Mouse (Mus musculus) inflammation-experienced regulatory T-cells, adult 6 months (primary cell): ENCODE data around the gene Foxred1. TPM values are rescaled to one million over a fixed set of nuclear protein-coding genes. Genes with fewer than 3 reads are reported as not detected.

Experiments used
- ATAC-seq: one replicate; pipeline ENCODE4 v1.8.0; 2017
- polyA plus RNA-seq, 3 experiments: library from polyadenylated mRNA; unstranded; fragments of 100-300 nt; shearing (Covaris generic); gene quantifications; one replicate each; pipeline ENCODE4 v1.2.1; 2017

The Foxred1 gene
- 10 to 100 TPM; 22.1 to 33.3 (median 27.3) TPM for polyA plus RNA-seq

DNA sequence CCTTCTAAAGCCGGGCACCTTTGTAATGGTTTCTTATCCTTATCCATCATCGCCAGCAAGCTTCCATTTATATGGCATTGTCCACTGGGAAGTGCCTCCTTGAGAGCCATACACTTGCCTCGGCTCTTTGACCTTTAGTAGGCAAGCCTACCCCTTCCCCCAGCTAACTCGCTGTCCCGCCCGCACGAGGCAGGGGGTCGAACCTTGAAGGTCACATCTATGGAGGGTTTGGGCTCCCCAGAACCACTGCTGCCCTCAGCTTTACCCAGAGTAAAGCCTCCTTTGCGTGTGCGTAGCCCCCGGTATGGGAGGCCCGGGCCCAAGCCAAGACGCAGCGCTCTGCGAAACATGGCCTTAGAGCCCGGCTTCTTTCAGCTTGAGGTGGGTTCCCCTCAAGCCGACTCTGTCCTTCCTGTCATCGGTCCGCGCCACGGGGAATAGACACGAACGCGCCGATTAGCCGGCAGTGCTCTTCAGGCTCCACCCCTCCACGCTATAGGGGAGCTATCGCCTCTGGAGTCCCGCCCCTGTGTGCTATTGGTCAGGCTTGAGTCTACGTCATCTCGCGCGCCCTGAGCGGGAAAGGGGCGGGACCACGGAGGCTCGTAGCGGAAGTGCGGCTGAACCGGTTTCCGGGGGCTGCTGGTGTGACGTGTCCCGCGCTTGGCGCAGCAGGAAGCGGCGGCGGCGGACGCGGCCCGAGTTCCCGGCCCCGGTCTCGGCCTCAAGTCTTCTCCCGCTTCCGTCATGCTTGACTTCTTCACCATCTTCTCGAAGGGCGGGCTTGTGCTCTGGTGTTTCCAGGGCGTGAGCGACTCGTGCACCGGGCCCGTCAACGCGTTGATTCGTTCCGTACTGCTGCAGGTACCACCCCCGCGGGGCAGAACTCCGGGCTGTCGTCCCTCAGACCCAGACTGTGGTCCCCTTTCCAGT, at the start of gene Foxred1:
TSS of gene Foxred1 (minus strand) at position 514 of the 933 bp plus-strand sequence.
- peak; percentile 96 for ATAC-seq

GRCm38 (mm10) chr9:35257365-35257764, 46.5 kb upstream of the Foxred1 start:
- ATAC-seq = no peak

- no peak for ATAC-seq
Measured at GRCm38 (mm10) chr9:35249476-35249875, 38.6 kb upstream of the Foxred1 start.

DNA sequence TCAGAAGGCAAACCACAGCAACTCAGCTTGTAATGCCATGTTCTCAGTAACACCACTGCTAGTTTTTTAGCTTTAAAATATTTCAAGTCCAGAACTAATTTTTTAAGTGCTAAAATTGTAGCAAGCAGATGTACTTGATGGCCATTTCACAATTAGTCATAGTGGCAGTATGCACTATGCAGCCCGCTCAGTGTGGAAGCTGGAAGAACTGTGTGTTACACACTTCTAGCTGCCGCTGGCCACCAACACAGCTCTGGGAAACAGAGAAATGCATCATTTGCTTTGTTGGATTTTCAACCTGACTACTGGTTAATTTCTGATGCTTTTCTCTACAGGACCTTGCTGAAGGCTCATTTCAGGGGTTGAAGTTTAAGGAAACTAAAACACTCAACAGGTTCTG, 36.5 kb upstream of the Foxred1 start:
- no peak for ATAC-seq

GRCm38 (mm10) chr9:35239734-35240133, 28.9 kb upstream of the Foxred1 start:
- ATAC-seq = no peak

DNA sequence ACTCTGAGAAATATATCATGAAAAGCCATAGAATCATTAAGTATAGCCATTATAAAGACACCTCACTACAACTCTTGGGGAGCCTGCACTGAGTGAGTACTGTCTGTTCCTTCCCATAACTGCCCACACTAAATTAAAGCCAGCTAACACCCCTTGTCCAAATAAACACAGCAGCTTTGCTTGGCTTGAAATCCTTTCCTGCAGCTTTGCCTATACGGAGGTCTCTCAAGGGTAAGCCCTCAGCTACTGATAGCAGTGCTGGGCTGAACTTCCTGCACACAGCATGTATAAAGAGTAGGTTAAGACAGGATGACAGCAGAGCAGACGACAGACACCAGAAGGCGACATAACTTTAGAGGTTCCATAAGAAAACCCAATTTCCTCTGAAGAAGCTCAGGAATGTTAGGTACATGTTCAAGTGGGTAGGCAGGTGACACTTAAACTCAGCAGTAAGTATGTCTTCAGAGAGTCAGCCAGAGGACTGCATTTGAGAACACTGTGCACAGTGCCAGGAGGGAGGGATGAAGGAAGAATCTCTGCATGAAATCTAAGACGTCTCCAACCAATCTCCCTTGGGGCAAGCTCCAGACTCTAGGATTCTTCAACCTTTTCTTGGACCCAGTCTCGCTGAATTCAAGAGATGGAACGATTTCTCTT, 28.2 kb upstream of the Foxred1 start:
- no peak for ATAC-seq

DNA sequence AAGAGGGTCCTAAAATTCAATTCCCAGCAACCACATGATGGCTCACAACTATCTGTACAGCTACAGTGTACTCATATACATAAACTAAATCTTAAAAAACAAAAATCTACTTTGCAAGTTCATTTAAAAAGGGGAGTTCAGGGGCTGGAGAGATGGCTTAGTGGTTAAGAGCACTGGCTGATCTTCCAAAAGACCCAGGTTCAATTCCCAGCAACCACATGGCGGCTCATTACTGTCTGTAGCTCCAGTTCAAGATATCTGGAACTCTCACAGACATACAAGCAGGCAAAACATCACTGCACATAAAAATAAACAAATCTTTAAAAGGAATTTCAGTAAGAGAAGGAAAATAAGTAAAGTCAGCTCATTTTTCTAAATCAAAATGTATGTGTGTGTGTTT, 27.5 kb upstream of the Foxred1 start:
- no peak for ATAC-seq

- ATAC-seq = no peak
Measured at GRCm38 (mm10) chr9:35235996-35236395, 25.1 kb upstream of the Foxred1 start.

DNA sequence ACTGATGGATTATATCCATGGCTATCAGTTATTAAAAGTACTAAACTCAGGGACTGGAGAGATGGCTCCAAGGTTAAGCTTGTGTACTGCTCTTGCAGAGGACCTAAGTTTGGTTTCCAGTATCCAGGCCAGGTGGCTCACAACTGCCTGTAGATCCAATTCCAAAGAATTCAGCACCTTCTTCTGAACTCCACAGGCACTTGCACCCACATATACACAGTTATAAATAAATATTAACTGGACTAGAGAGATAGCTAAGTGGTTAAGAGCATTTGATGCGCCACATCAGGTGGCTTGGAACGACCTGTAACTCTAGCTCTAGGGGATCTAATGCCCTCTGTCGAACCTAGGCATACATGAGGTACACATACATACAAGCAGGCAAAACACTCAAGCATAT, 17.8 kb upstream of the Foxred1 start:
- no peak for ATAC-seq

DNA sequence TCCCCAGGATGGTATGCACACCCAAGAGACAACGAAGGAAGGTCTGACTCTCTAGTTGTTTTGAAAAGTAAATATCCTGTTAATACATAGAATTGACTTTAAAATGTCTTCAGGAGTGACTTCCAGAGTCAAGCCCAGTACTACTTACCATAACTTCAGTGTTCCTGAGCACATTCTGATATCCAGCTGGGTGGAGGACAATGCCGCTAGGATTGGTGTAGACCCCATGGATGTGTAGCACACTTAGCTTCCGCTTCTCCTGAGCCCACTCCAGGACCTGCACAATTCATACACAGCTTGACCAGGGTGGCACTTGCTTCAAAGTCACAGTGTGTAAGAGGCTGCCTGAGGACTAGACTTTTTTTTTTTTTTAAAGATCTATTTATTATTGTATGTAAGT, 12.6 kb upstream of the Foxred1 start:
- ATAC-seq = no peak

GRCm38 (mm10) chr9:35217963-35218362, 7.1 kb upstream of the Foxred1 start:
- no peak for ATAC-seq

DNA sequence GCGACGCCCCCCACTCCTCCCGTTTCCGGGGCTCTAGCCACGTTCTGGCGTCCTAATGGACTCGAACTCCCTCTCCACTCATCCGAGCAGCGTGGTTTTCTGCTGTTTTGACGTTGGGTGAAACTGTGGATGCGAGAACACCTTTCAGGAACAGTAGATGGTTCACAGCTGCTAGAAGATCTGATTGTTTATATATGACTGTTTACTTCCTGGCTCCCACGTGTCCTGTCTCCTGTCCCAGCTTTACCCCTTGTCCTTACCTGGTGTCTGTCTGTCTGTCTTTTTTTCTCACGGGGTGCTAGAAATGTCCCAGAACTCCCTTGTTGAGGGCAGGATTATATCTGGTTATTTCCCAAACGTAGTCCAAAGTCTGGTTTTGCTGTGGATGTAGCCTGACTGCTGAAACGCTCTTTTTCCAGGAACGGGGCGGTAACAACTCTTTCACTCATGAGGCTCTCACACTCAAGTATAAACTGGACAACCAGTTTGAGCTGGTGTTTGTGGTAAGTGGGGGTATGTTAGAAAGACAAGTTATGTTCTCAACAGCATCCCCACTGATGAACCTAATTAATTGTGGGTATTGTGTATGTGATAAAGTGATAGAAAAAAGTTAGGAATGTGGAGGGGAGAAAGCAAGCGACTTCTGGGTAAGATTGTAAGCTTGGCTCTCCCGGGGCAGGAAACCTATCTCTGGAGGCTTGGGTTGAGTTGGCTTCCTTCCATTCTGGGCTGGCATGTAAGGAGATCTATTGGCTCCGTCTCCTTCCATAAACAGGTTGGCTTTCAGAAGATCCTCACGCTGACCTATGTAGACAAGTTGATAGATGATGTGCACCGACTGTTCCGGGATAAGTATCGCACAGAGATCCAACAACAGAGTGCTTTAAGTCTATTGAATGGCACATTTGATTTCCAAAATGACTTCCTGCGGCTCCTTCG, 987 bp upstream of the Foxred1 start:
- ATAC-seq = peak; percentile 14

- no peak for ATAC-seq
Measured at GRCm38 (mm10) chr9:35204421-35204820, 6.4 kb downstream of the Foxred1 start.

GRCm38 (mm10) chr9:35203536-35203935, 7.3 kb downstream of the Foxred1 start:
- ATAC-seq = no peak

- ATAC-seq = no peak
Measured at GRCm38 (mm10) chr9:35200529-35201060, 10.3 kb downstream of the Foxred1 start.

DNA sequence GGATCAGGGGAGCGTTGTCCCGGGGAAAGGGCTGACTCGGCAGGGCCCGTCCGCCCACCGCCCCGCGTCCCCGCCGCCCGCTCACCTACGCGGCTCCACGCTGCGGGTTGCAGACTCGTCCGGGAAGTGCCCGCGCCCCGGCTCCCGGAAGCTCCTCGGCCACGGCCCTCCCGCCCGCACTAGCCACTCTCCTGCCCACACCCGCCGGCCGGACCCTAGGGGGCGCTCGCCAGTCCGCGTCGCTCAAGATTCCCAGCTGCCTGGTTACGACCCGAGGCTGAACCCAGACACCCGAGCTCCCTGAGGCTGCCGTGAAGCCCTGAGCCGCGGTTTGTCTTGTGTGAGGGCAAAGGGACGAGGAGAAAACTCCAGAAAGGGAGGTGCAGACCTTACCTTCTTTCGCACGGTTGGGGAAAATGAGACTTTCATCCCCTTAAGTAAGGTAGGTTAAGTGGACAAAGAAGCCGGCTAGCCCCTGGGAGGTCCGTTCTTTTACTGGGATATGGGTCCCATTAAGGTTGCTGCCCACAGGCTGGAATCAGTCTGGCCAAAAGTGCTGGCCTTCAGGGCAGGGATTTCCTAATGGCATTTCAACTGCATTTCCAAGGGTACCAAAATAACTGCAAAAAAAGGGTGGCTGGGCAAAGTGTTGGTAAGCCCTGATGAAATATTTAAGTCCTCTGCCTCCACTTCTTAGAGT, 10.9 kb downstream of the Foxred1 start, which contains the start of the genes Srpr and Tirap:
TSS of gene Srpr (plus strand) at position 404 of the 700 bp plus-strand sequence.
TSS of gene Tirap (minus strand) at position 520 of the 700 bp plus-strand sequence.
- ATAC-seq = peak; percentile 76

DNA sequence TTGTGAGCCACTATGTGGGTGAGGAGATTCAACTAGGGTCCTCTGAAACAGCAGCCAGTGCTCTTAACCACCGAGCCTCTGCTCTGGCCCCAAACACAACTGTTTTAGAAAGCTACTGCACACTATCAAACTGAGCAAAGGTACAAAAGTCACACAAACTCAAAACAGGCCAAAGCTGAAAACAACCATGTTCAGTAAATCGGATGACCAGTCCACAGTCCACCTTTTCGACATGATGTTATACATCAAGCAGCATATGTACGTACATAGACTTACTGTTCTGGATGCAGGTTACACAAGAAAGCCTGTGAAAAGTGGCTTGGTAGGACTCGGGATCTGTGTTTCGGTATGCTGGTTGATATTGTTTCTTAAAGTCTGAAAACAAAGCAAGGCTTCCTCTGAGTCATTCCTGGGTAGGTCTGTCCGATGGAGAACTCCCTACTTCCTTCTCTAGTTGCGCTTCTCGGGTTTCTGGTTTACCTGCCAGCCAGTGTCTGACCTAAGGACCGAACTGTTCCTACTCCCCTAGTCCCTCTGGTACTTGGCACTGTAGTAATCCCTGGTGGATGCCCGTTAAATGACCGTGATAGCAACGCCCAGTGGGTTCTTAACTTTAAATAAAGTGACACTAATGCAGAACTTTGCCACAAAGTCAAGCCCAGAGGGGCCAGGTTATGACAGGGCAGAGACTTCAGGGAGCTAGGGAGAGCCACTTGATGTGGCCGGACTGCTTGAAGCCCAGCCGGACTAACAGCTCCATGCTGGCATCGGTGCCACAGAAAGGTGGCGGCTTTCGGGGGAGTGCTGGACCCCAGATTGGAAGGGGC, 11.7 kb downstream of the Foxred1 start:
- peak; percentile 19 for ATAC-seq

GRCm38 (mm10) chr9:35198351-35198750, 12.5 kb downstream of the Foxred1 start:
- no peak for ATAC-seq

DNA sequence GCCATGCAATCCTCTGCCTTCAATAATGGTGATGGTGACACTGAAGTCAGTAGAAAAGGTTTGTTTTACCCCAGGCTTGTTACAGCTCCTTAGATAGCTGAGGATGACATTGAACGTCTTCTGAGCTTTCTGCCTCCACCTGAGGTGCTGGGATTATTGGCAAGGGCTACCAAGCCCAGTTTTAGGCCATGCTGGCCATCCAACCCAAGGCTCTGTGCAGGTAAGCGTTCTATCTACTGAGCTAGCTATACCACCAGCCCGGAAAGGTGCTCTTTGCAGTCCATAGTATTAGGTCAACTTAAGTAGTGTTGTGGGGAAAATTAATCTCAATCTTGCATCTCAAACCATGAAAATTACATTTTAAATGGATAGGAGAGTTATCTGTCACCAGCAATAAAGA, 13.2 kb downstream of the Foxred1 start:
- no peak for ATAC-seq

DNA sequence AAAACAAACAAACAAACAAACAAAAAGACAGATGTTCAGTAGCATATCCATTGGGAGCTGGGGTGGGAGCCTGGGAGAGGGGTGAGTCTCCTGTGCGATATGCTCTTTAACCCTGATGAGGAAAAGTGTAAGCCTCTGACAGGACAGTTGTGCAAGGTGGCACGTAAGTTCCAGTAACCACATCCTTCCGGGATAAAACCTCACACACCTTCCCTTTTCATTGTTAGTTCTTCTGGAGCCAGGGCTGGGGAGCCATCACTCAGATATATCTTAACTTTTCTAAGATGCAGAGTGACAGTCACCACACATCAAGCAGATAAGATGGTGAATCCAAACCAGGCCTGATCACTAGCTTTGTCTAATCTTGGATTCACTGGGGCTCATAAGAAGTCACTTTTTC, 16.8 kb downstream of the Foxred1 start:
- no peak for ATAC-seq
